Mouse (Mus musculus) hindbrain, embryonic 11.5 days (tissue): ENCODE data around the gene Itga2b. TPM values are rescaled to one million over a fixed set of nuclear protein-coding genes. Genes with fewer than 3 reads are reported as not detected.
A peak's percentile ranks its signal among the peaks of the same experiment; 100 is the strongest.

Experiments
- ATAC-seq: fragments of 200-750 bp; cut with Nextera tagmentation; 2 replicates; pipeline ENCODE4 v1.8.0; 2017; ENCODE audit warnings: mild to moderate bottlenecking, moderate TSS enrichment, moderate library complexity; ENCODE audit not compliant: low FRiP score
- DNase-seq: peaks from one replicate; pipeline ENCODE4 v3.0.0-alpha.2; 2015; ENCODE audit warnings: low spot score
- H3K27ac ChIP-seq: fragments of 300-500 bp; sonication (generic); 2 replicates; pipeline ENCODE4 v1.5.1; 2014; ENCODE audit warnings: mild to moderate bottlenecking, low read depth, low read length
- H3K27me3 ChIP-seq: fragments of 300-500 bp; sonication (generic); 2 replicates; pipeline ENCODE4 v1.6.1; 2014; ENCODE audit warnings: mild to moderate bottlenecking, low read length, moderate library complexity, mixed read lengths; ENCODE audit not compliant: control insufficient read depth, insufficient read depth
- H3K36me3 ChIP-seq: fragments of 300-500 bp; sonication (generic); 2 replicates; pipeline ENCODE4 v1.6.1; 2014; ENCODE audit warnings: mild to moderate bottlenecking, low read length, moderate library complexity, mixed read lengths; ENCODE audit not compliant: control insufficient read depth, insufficient read depth
- H3K4me1 ChIP-seq: fragments of 300-500 bp; sonication (generic); replicated peaks from 2 replicates; pipeline ENCODE4 v1.6.1; 2014; ENCODE audit warnings: low read length, mixed read lengths; ENCODE audit not compliant: control insufficient read depth, insufficient read depth
- H3K4me2 ChIP-seq: fragments of 300-500 bp; sonication (generic); replicated peaks from 2 replicates; pipeline ENCODE4 v1.6.1; 2014; ENCODE audit warnings: mild to moderate bottlenecking, low read depth, low read length
- H3K4me3 ChIP-seq: fragments of 300-500 bp; sonication (generic); 2 replicates; pipeline ENCODE4 v1.5.1; 2014; ENCODE audit warnings: low read depth, low read length
- H3K9ac ChIP-seq: fragments of 300-500 bp; sonication (generic); 2 replicates; pipeline ENCODE4 v1.6.1; 2014; ENCODE audit warnings: low read depth, low read length
- H3K9me3 ChIP-seq: fragments of 300-500 bp; sonication (generic); 2 replicates; pipeline ENCODE4 v1.6.1; 2016; ENCODE audit warnings: low read length; ENCODE audit not compliant: control insufficient read depth
- WGBS: fragments of 180-500 bp; shearing (Covaris S2); extraction: QIAGEN DNeasy Blood & Tissue Kit; methylation state at CpG from one replicate; pipeline ENCODE4 v1.1.7; 2014; 5-methylcytosine and 5-hydroxymethylcytosine counted together
- polyA plus RNA-seq: library from polyadenylated mRNA; unstranded; fragments of >200 nt; fragmentation: Nextera tagmentation; extraction: Ambion mirVana; gene quantifications from 2 replicates; pipeline ENCODE4 v1.2.1, GENCODE M21; 2014

Gene Itga2b
- polyA plus RNA-seq, 1 experiment from 2014 or later, result 3.9 TPM

GRCm38 (mm10) chr11:102493241-102493640, 23.3 kb upstream of the Itga2b start:
- Histone ChIP-seq H3K4me1 (no peaks in the 10 kb centered on the region), H3K27me3 (no peaks in the 10 kb centered on the region), H3K9ac (no peak overlapping the region), H3K27ac (no peak overlapping the region), H3K9me3 (no peaks in the 10 kb centered on the region), H3K4me3 (no peak overlapping the region), H3K4me2 (no peak overlapping the region), H3K36me3 (0 out of 2 replicates have a peak, but pooled peaks cover 3% of the 10 kb centered on the region)
- 83% methylated on average over 2 of the region's 2 CpGs for WGBS
- no peak for DNase-seq
- no peak for ATAC-seq

GRCm38 (mm10) chr11:102487901-102488300, 18.0 kb upstream of the Itga2b start:
- Histone ChIP-seq H3K4me3 (no peak overlapping the region), H3K9me3 (no peaks in the 10 kb centered on the region), H3K9ac (no peak overlapping the region), H3K36me3 (no peaks in the 10 kb centered on the region; the same call in 1 of the 2 replicates), H3K27ac (no peak overlapping the region), H3K27me3 (no peaks in the 10 kb centered on the region), H3K4me1 (no peaks in the 10 kb centered on the region), H3K4me2 (no peak overlapping the region)
- ATAC-seq (no peak), DNase-seq (no peak)
- 95% methylated on average over 2 of the region's 2 CpGs for WGBS

DNA sequence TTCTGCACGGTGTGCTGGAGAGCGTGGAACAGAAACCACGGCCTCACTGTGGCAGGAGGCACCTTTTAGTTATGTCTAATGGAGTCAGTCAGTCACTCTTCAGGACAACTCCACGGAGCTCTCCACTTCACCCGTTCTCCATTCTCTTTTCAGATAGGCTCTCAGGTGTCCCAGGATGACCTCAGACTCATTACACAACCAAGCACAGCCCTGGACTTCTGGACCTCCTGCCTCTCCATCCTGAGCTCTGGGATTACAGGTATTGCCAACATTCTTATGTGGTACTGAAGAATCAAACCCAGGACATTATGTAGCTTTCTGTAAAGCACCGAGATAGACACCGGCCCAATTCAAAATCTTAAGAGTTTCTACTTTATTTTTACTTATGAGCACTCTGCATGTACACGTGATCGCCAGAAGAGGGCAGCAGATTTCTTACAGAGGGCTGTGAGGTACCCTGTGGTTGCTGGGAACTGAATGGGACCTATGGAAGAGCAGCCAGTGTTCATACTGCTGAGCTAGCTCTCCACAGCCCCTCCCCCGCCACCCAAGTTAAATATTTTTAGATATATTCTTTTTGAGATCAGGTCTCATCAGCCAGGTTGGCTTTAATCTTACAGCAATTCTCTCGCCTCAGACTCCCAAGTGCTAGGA, 16.9 kb upstream of the Itga2b start:
- Histone ChIP-seq H3K4me1 (no peaks in the 10 kb centered on the region), H3K9ac (no peak overlapping the region), H3K9me3 (no peaks in the 10 kb centered on the region), H3K27ac (no peak overlapping the region), H3K4me2 (no peak overlapping the region), H3K4me3 (no peak overlapping the region), H3K27me3 (no peaks in the 10 kb centered on the region), H3K36me3 (no peaks in the 10 kb centered on the region; the same call in 1 of the 2 replicates)
- WGBS, result 72% methylated on average over 11 of the region's 11 CpGs
- peak; percentile 79 for DNase-seq
- no peak for ATAC-seq

DNA sequence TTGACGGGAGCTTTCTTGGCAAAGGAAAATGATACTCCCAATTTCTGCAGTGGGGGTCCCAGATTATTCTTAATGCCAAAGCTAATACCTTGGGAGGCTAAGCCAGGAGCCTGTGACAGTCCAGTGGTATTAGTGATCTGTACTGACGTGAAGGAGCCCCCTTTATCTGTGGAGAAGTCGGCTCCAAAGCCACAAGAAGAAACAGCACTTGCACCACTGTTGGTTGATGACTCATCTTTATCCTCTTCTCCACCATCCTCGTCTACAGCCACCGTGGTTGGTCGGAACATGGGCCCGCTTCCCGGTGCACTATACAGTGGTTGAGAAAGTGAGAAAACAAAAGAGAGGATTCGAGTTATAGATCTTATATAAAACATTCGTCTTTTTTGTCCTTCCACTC, 11.9 kb upstream of the Itga2b start:
- Histone ChIP-seq H3K27me3 (no peaks in the 10 kb centered on the region), H3K27ac (no peak overlapping the region), H3K36me3 (peaks cover 11% of the 10 kb centered on the region), H3K4me3 (no peak overlapping the region), H3K9ac (no peak overlapping the region), H3K4me1 (no peaks in the 10 kb centered on the region), H3K9me3 (no peaks in the 10 kb centered on the region), H3K4me2 (no peak overlapping the region)
- 95% methylated on average over 10 of the region's 10 CpGs for WGBS
- ATAC-seq, result no peak
- no peak for DNase-seq

- ATAC-seq (no peak), DNase-seq (no peak)
- Histone ChIP-seq H3K4me2 (no peak overlapping the region), H3K4me3 (no peak overlapping the region), H3K27ac (no peak overlapping the region), H3K27me3 (no peaks in the 10 kb centered on the region), H3K9me3 (no peaks in the 10 kb centered on the region), H3K4me1 (no peaks in the 10 kb centered on the region), H3K9ac (no peak overlapping the region), H3K36me3 (peaks cover 11% of the 10 kb centered on the region)
- 90% methylated on average over 4 of the region's 4 CpGs for WGBS
These were observed 11.0 kb upstream of the Itga2b start for GRCm38 (mm10) chr11:102480897-102481296.

GRCm38 (mm10) chr11:102480111-102480510, 10.2 kb upstream of the Itga2b start:
- Histone ChIP-seq H3K9ac (no peak overlapping the region), H3K36me3 (peaks cover 11% of the 10 kb centered on the region), H3K9me3 (no peaks in the 10 kb centered on the region), H3K4me2 (no peak overlapping the region), H3K27ac (no peak overlapping the region), H3K27me3 (no peaks in the 10 kb centered on the region), H3K4me1 (no peaks in the 10 kb centered on the region), H3K4me3 (no peak overlapping the region)
- 98% methylated on average over 15 of the region's 15 CpGs for WGBS
- ATAC-seq (no peak), DNase-seq (no peak)

- no peak for DNase-seq
- Histone ChIP-seq H3K9ac (no peak overlapping the region), H3K4me2 (no peak overlapping the region), H3K9me3 (no peaks in the 10 kb centered on the region), H3K36me3 (peaks cover 11% of the 10 kb centered on the region), H3K27ac (no peak overlapping the region), H3K4me1 (no peaks in the 10 kb centered on the region), H3K27me3 (no peaks in the 10 kb centered on the region), H3K4me3 (no peak overlapping the region)
- ATAC-seq, result no peak
- 95% methylated on average over 23 of the region's 23 CpGs for WGBS
These were observed 9.7 kb upstream of the Itga2b start for GRCm38 (mm10) chr11:102479581-102479980.

GRCm38 (mm10) chr11:102478671-102479070, 8.7 kb upstream of the Itga2b start:
- no peaks in the 10 kb centered on the region for H3K4me1 ChIP-seq
- ATAC-seq (no peak), DNase-seq (no peak)
- 80% methylated on average over 3 of the region's 3 CpGs for WGBS
- H3K4me2 ChIP-seq, result no peak overlapping the region
- no peaks in the 10 kb centered on the region for H3K27me3 ChIP-seq
- no peak overlapping the region for H3K9ac ChIP-seq
- H3K4me3 ChIP-seq, result no peak overlapping the region
- no peak overlapping the region for H3K27ac ChIP-seq
- H3K9me3 ChIP-seq, result no peaks in the 10 kb centered on the region
- peaks cover 11% of the 10 kb centered on the region for H3K36me3 ChIP-seq

- H3K27ac ChIP-seq, result no peak overlapping the region
- H3K9me3 ChIP-seq, result no peaks in the 10 kb centered on the region
- no peaks in the 10 kb centered on the region for H3K27me3 ChIP-seq
- no peak overlapping the region for H3K4me2 ChIP-seq
- no peak overlapping the region for H3K4me3 ChIP-seq
- ATAC-seq, result no peak
- peaks cover 7% of the 10 kb centered on the region; the same call in 1 of the 2 replicates for H3K36me3 ChIP-seq
- 98% methylated on average over 3 of the region's 3 CpGs for WGBS
- no peak overlapping the region for H3K9ac ChIP-seq
- no peaks in the 10 kb centered on the region for H3K4me1 ChIP-seq
- DNase-seq, result no peak
These were observed 5.1 kb upstream of the Itga2b start for GRCm38 (mm10) chr11:102475027-102475426.
